Mouse (Mus musculus) C2C12 (cell line): ENCODE measurements around the gene Slc41a1.

Experiments
- CTCF ChIP-seq: IDR thresholded peaks from one replicate; pipeline ENCODE4 v1.5.1; 2011; ENCODE audit not compliant: control insufficient read depth, insufficient read depth, insufficient read length
- MAX ChIP-seq: IDR thresholded peaks from one replicate; pipeline ENCODE4 v1.6.1; 2011; ENCODE audit warnings: mild to moderate bottlenecking, control low read depth
- MYOD1 ChIP-seq: IDR thresholded peaks from one replicate; pipeline ENCODE4 v1.6.1; 2011; ENCODE audit warnings: low read depth; ENCODE audit not compliant: control insufficient read depth, insufficient read length
- MYOG ChIP-seq: IDR thresholded peaks from one replicate; pipeline ENCODE4 v1.6.1; 2011; ENCODE audit not compliant: control insufficient read depth, insufficient read length; ENCODE audit errors: extremely low read depth

DNA sequence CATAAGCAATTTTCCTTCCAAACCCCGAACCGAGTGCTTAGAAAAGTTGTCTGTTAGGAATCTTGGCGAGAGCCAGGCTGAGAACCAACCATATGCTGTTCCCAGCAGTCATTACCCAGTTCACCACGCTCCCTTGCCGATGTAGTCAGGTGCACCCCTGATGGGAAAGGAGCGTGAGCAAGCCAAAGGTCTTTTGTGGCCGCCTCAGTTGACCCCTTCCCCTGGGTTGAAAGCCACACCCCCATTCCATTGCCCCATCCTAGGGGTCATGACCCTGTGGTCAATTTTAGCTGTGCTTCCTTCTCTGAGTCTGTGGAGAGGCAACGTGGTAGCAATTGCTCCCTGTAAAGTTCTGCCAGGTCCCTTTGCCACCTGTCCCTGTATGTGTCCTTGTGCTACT lies 17.6 kb downstream of the Slc41a1 start:
- no peak for TF ChIP-seq CTCF
- TF ChIP-seq MAX, result no peak
- TF ChIP-seq MYOD1, result no peak
- TF ChIP-seq MYOG, result no peak
